Mouse (Mus musculus) embryo, embryonic 9.5 days (tissue): ENCODE data around the gene Kif13a.
A peak's percentile ranks its signal among the peaks of the same experiment; 100 is the strongest.

Experiments
- DNase-seq: peaks from one replicate; pipeline ENCODE4 v3.0.0-alpha.2; 2017; ENCODE audit errors: extremely low spot score

Gene Kif13a

GRCm38 (mm10) chr13:46727038-46727836 lies 202.4 kb downstream of the Kif13a start:
- peak; percentile 70 for DNase-seq

- peak; percentile 38 for DNase-seq
Measured at GRCm38 (mm10) chr13:46726288-46727037, 203.2 kb downstream of the Kif13a start.

GRCm38 (mm10) chr13:46725227-46725626 lies 204.4 kb downstream of the Kif13a start:
- DNase-seq = no peak

- DNase-seq = no peak
Measured at GRCm38 (mm10) chr13:46724371-46724770, 205.3 kb downstream of the Kif13a start.

- DNase-seq = no peak
Measured at GRCm38 (mm10) chr13:46721009-46721408, 208.7 kb downstream of the Kif13a start.

GRCm38 (mm10) chr13:46718893-46719400 lies 210.7 kb downstream of the Kif13a start:
- no peak for DNase-seq

- DNase-seq = no peak
Measured at GRCm38 (mm10) chr13:46715976-46716639, 213.6 kb downstream of the Kif13a start.

- DNase-seq = no peak
Measured at GRCm38 (mm10) chr13:46713486-46713885, 216.2 kb downstream of the Kif13a start.

GRCm38 (mm10) chr13:46703138-46703537 lies 226.5 kb downstream of the Kif13a start:
- DNase-seq = no peak

- no peak for DNase-seq
Measured at GRCm38 (mm10) chr13:46701486-46701885, 228.2 kb downstream of the Kif13a start.

- no peak for DNase-seq
Measured at GRCm38 (mm10) chr13:46699372-46699771, 230.3 kb downstream of the Kif13a start.
